Mouse (Mus musculus): ENCODE results near the gene Usp36. TPM values are rescaled to one million over a fixed set of nuclear protein-coding genes. Genes with fewer than 3 reads are reported as not detected.

Gene Usp36
- total and polyA plus RNA-seq, 2 experiments from 2014 or later, result 12.6 to 19.7 TPM

- Histone ChIP-seq H3K4me2 (ENCODE audit: low read depth, low read length) (no peak overlapping the region), H3K9me3 (ENCODE audit: low read length) (no peaks in the 10 kb centered on the region), H3K9ac (replicated peaks; ENCODE audit: low read length) (no peak overlapping the region), H3K27ac (peak overlapping the region; percentile 61; the same call in 1 of the 2 replicates), H3K27me3 (ENCODE audit: insufficient read depth, low read length) (no peaks in the 10 kb centered on the region), H3K4me3 (ENCODE audit: low read length) (no peak overlapping the region), H3K36me3 (ENCODE audit: insufficient read depth, low read length) (no peaks in the 10 kb centered on the region), H3K4me1 (ENCODE audit: insufficient read depth, low read length) (peaks cover 54% of the 10 kb centered on the region)
- TF ChIP-seq CTCF (IDR thresholded peaks at IDR 0.05; ENCODE audit: low read depth), result no peak
- 41% methylated on average over 10 of the region's 10 CpGs for WGBS
- peak; percentile 65 for ATAC-seq
- peak; percentile 47 for DNase-seq (ENCODE audit: low spot score)
Observed at GRCm38 (mm10) chr11:118211749-118212635, 78.1 kb downstream of the Usp36 start.

GRCm38 (mm10) chr11:118210962-118211361 is 79.1 kb downstream of the Usp36 start:
- Histone ChIP-seq H3K27me3 (ENCODE audit: insufficient read depth, low read length) (no peaks in the 10 kb centered on the region), H3K9me3 (ENCODE audit: low read length) (no peaks in the 10 kb centered on the region), H3K27ac (peak overlapping the region; percentile 61; the same call in 1 of the 2 replicates), H3K9ac (replicated peaks; ENCODE audit: low read length) (no peak overlapping the region), H3K36me3 (ENCODE audit: insufficient read depth, low read length) (no peaks in the 10 kb centered on the region), H3K4me1 (ENCODE audit: insufficient read depth, low read length) (peaks cover 54% of the 10 kb centered on the region), H3K4me3 (ENCODE audit: low read length) (no peak overlapping the region), H3K4me2 (ENCODE audit: low read depth, low read length) (no peak overlapping the region)
- DNase-seq (ENCODE audit: low spot score), result no peak
- 80% methylated on average over 5 of the region's 5 CpGs for WGBS
- no peak for ATAC-seq
- TF ChIP-seq CTCF (IDR thresholded peaks at IDR 0.05; ENCODE audit: low read depth), result no peak

GRCm38 (mm10) chr11:118210116-118210515 is 79.9 kb downstream of the Usp36 start:
- Histone ChIP-seq H3K27ac (peak overlapping the region; percentile 60; the same call in 1 of the 2 replicates), H3K27me3 (ENCODE audit: insufficient read depth, low read length) (no peaks in the 10 kb centered on the region), H3K9ac (replicated peaks; ENCODE audit: low read length) (no peak overlapping the region), H3K4me3 (ENCODE audit: low read length) (no peak overlapping the region), H3K4me1 (ENCODE audit: insufficient read depth, low read length) (peaks cover 54% of the 10 kb centered on the region), H3K4me2 (ENCODE audit: low read depth, low read length) (no peak overlapping the region), H3K36me3 (ENCODE audit: insufficient read depth, low read length) (no peaks in the 10 kb centered on the region), H3K9me3 (ENCODE audit: low read length) (no peaks in the 10 kb centered on the region)
- TF ChIP-seq CTCF (IDR thresholded peaks at IDR 0.05; ENCODE audit: low read depth), result no peak
- 48% methylated on average over 4 of the region's 4 CpGs for WGBS
- peak; percentile 84 for DNase-seq (ENCODE audit: low spot score)
- peak; percentile 75 for ATAC-seq

Other genes with a start within 250 kb of the Usp36 start
- gene Dnah17, start 159.6 kb downstream of the Usp36 start, total RNA-seq (2014; rRNA removed), result 0.07 TPM in 1 of 2 replicates, not detected in the other
- gene Dnah17, start 159.6 kb downstream of the Usp36 start, polyA plus RNA-seq (2015; fragmentation: Nextera tagmentation; extraction: Ambion mirVana), result 0.13 and 0.16 TPM in 2 replicates
- gene Cyth1, start 41.7 kb downstream of the Usp36 start, total RNA-seq (2014; rRNA removed), result 42.9 and 48.3 TPM in 2 replicates
- gene Cyth1, start 41.7 kb downstream of the Usp36 start, polyA plus RNA-seq (2015; fragmentation: Nextera tagmentation; extraction: Ambion mirVana), result 15.7 and 19.5 TPM in 2 replicates
- 0.31 and 1.2 TPM in 2 replicates for gene Cep295nl, start 52.3 kb upstream of the Usp36 start, total RNA-seq (2014; rRNA removed)
- gene Cep295nl, start 52.3 kb upstream of the Usp36 start, polyA plus RNA-seq (2015; fragmentation: Nextera tagmentation; extraction: Ambion mirVana), result 0.20 and 0.47 TPM in 2 replicates
- 164 and 170 TPM in 2 replicates for gene Timp2, start 65.5 kb upstream of the Usp36 start, total RNA-seq (2014; rRNA removed)
- 102 and 118 TPM in 2 replicates for gene Timp2, start 65.5 kb upstream of the Usp36 start, polyA plus RNA-seq (2015; fragmentation: Nextera tagmentation; extraction: Ambion mirVana)
- 25.5 and 30.6 TPM in 2 replicates for gene Lgals3bp, start 111.8 kb upstream of the Usp36 start, total RNA-seq (2014; rRNA removed)
- gene Lgals3bp, start 111.8 kb upstream of the Usp36 start, polyA plus RNA-seq (2015; fragmentation: Nextera tagmentation; extraction: Ambion mirVana), result 15.4 and 18.5 TPM in 2 replicates
- 47.9 and 51.7 TPM in 2 replicates for gene Cant1, start 128.8 kb upstream of the Usp36 start, total RNA-seq (2014; rRNA removed)
- 24.7 and 25.8 TPM in 2 replicates for gene Cant1, start 128.8 kb upstream of the Usp36 start, polyA plus RNA-seq (2015; fragmentation: Nextera tagmentation; extraction: Ambion mirVana)
- 5.4 TPM in 2 replicates for gene C1qtnf1, start 138.0 kb upstream of the Usp36 start, total RNA-seq (2014; rRNA removed)
- 3.5 and 4.3 TPM in 2 replicates for gene C1qtnf1, start 138.0 kb upstream of the Usp36 start, polyA plus RNA-seq (2015; fragmentation: Nextera tagmentation; extraction: Ambion mirVana)
- 9.0 and 20.7 TPM in 2 replicates for gene Engase, start 186.6 kb upstream of the Usp36 start, total RNA-seq (2014; rRNA removed)
- gene Engase, start 186.6 kb upstream of the Usp36 start, polyA plus RNA-seq (2015; fragmentation: Nextera tagmentation; extraction: Ambion mirVana), result 6.5 and 7.0 TPM in 2 replicates

All from hindbrain, postnatal 0 days (tissue).